Mouse (Mus musculus) right cerebral cortex, postnatal 36 days (tissue): ENCODE results near the gene Ncmap.
A peak's percentile ranks its signal among the peaks of the same experiment; 100 is the strongest.

ENCODE experiments used
- DNase-seq, 2 experiments: peaks; one replicate each; pipeline ENCODE4 v3.0.0; 2022; ENCODE audit warnings: low spot score in 2 of 2, mixed read lengths in 1 of 2

Ncmap gene

GRCm38 (mm10) chr4:135397991-135398390, at the start of gene Ncmap:
TSS of gene Ncmap (minus strand) at chr4:135398227.
- DNase-seq: no peak

GRCm38 (mm10) chr4:135442473-135442872, 44.4 kb upstream of the Ncmap start:
- no peak for DNase-seq

- no peak for DNase-seq
These were observed 42.0 kb upstream of the Ncmap start for GRCm38 (mm10) chr4:135439904-135440522.

GRCm38 (mm10) chr4:135439188-135439647, 41.2 kb upstream of the Ncmap start:
- no peak for DNase-seq

- DNase-seq: no peak
These were observed 39.9 kb upstream of the Ncmap start for GRCm38 (mm10) chr4:135437924-135438323.

- DNase-seq: no peak
These were observed 38.3 kb upstream of the Ncmap start for GRCm38 (mm10) chr4:135436291-135436690.

- DNase-seq: no peak
These were observed 36.4 kb upstream of the Ncmap start for GRCm38 (mm10) chr4:135434395-135434789.

- peak; percentile 31 for DNase-seq
These were observed 35.7 kb upstream of the Ncmap start, which contains the start of gene Rcan3 for GRCm38 (mm10) chr4:135433443-135434394. TSS of gene Rcan3 (minus strand) at chr4:135433853.

GRCm38 (mm10) chr4:135433086-135433442, 35.0 kb upstream of the Ncmap start:
- DNase-seq: no peak

GRCm38 (mm10) chr4:135429990-135430760, 32.1 kb upstream of the Ncmap start:
- no peak for DNase-seq

GRCm38 (mm10) chr4:135429383-135429782, 31.4 kb upstream of the Ncmap start:
- DNase-seq: no peak

- DNase-seq: no peak
These were observed 28.6 kb upstream of the Ncmap start for GRCm38 (mm10) chr4:135426587-135426986.

- DNase-seq: peak; percentile 73 to 75
These were observed 27.6 kb upstream of the Ncmap start for GRCm38 (mm10) chr4:135425625-135426024.

GRCm38 (mm10) chr4:135420961-135421360, 22.9 kb upstream of the Ncmap start:
- no peak for DNase-seq

GRCm38 (mm10) chr4:135420416-135420815, 22.4 kb upstream of the Ncmap start:
- DNase-seq: no peak

GRCm38 (mm10) chr4:135419996-135420395, 22.0 kb upstream of the Ncmap start:
- no peak for DNase-seq

- no peak for DNase-seq
These were observed 18.3 kb upstream of the Ncmap start for GRCm38 (mm10) chr4:135416367-135416766.

- DNase-seq: no peak
These were observed 15.5 kb upstream of the Ncmap start for GRCm38 (mm10) chr4:135413491-135413890.

GRCm38 (mm10) chr4:135411633-135412032, 13.6 kb upstream of the Ncmap start:
- no peak for DNase-seq

GRCm38 (mm10) chr4:135406180-135406579, 8.2 kb upstream of the Ncmap start:
- DNase-seq: peak; percentile 16 to 41

- no peak for DNase-seq
These were observed 6.9 kb upstream of the Ncmap start for GRCm38 (mm10) chr4:135404916-135405315.

- DNase-seq: no peak
These were observed 6.0 kb upstream of the Ncmap start for GRCm38 (mm10) chr4:135404048-135404447.
